Mouse (Mus musculus) layer of hippocampus, postnatal 10 days (tissue): Measurements from ENCODE around the gene Ghrhr. TPM values are rescaled to one million over a fixed set of nuclear protein-coding genes. Genes with fewer than 3 reads are reported as not detected.

Source experiments
- DNase-seq, 2 experiments: peaks; one replicate each; pipeline ENCODE4 v3.0.0; 2021; ENCODE audit warnings: low spot score in 2 of 2
- long read RNA-seq: library from polyadenylated mRNA; stranded (forward); transcript quantifications from one replicate; pipeline ENCODE4 v2.0.0, GENCODE M21; 2023
- total RNA-seq, 2 experiments: library from RNA; stranded (reverse); gene quantifications; 2 replicates each; pipeline ENCODE4 v1.2.3; 2021

The Ghrhr gene
- total RNA-seq: not detected
- long read RNA-seq: 0 reads

DNA sequence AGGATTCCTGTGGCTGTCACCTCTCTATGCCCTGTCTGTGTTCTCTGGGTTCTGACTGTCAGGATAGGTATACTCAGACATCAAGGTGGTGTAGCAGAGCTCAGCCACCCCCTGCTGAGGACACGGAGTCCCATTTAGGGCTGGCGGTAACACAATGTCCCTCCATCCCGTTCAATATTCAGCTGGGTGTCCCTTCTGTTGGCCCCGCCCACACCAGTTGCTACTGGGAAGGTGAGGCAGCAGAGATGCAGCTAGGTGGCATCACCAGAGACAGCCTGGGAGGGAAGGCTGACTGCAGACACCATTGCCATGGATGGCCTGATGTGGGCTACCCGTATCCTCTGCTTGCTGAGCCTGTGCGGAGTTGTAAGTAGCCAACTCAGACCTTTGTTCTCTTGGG, at the start of gene Ghrhr:
Gene Ghrhr (plus strand): TSS at position 220 of the 400 bp plus-strand sequence.
- DNase-seq: no peak

DNA sequence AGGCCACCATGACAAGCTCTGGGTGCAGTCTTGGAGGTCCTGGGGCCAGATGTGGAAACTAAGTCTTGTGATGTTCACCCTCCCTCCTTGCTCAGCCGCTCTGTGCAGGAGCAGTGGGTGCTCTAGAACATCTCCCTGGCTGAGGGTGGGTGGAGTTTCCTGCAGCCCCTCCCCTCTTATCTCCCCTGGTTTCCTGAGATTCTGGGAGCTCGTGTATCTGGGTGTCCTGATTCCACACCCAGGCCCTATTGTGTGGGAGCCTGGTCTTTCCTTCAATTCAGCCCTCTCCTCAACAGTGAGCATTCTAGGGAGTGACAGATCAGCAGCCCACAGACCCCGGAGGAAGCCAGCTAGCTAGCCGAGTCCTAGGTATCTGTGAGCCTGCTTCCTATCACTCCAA, 49.8 kb upstream of the Ghrhr start:
- no peak for DNase-seq

DNA sequence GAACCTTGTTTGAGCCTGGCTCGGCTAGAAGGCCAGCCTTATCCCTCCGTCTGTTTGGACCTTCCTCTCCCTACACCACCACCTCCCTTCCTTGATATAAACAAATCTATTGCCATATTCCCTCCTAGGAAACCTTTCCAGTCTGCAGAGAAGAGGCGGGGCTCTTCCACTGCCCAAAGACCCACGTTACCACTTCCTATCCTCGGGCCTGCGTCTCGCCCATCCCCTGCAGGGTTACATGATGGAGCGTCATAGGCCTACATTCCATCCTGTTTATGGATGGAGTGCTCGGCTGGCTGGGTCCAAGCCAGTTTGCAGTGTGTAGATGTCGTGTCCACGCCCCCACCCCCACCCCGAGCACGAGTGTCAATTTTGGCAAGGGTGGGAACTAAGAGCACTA, 48.8 kb upstream of the Ghrhr start:
- no peak for DNase-seq

- no peak for DNase-seq
These were observed 47.9 kb upstream of the Ghrhr start for GRCm38 (mm10) chr6:55328179-55328578.

- no peak for DNase-seq
These were observed 44.8 kb upstream of the Ghrhr start for GRCm38 (mm10) chr6:55331315-55331714.

DNA sequence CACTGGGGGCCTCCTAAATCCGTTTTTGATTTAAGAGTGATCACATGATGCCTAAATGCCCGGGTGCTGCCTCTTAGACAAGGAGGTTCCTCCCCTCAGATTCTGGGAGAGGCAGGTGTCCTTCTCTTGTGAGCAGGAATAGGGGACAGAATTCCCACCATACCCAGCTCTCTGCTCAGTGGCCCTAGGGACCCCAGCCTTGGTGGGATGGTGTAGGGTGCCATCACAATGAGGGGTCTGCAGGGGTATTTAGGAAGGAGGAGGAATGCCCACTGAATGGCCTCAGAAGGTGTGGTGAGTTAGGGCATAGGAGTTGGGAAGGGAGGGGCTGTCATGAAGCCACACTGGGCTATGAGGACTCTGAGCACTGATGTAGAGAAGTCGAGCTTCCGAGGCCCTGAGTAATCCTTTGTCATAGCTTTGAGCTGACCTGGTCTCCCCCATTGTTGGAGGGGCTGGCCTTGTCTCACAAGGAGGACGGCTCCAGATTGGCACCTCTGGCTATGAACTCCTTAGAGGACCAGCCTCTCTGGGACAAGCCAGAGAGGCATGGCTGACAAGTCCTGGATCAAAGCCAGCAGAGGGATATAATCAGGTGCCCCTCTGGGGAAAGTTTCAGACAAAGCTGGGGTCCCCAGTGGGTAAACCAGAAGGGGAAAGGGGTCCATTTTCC, 43.9 kb upstream of the Ghrhr start:
- no peak for DNase-seq

DNA sequence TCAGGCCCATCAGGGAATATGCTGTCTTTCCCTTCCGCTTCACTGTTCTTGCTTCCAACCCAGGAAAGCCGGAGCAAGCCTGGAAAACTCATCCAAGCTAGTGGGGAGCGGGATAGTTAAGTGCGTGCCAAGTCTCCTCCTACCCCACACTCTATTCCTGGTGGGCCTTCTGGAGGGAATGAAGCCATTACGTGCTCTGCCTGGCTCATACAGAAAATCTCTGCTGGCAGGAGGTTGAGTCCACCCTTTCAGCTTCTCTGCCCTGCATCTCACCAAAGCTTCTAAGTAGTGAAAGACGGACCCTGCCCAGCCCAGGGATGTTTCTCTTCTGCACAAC, 43.4 kb upstream of the Ghrhr start:
- no peak for DNase-seq

DNA sequence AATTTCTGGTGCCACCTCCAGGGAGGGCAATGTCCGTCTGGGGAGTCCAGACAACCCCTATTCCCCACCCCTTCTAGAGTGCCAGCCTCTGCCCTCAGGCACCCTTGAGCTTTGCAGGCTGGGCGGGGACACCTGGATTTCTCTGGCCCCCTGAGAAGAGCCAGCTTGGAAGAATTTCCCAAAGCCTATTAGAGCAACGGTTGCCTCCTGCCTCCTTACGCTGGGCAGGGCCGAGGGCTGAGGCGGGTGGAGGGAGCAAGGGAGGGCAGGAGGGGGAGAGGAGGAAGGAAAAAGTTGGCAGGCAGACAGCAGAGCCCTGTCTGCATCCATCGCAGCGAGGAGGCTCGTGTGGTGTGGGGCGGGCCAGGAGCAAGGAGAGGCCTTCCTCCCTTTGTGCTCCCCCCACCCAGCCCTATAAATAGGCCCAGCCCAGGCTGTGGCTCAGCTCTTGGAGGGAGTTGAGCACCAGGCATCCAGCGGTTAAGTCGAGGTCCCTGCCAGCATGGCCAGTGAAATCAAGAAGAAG, 40.0 kb upstream of the Ghrhr start, which contains the start of gene Aqp1:
Gene Aqp1 (plus strand): TSS at position 444 of the 526 bp plus-strand sequence.
- DNase-seq: peak in 1 of 2 experiments; percentile 41

- no peak for DNase-seq
These were observed 38.9 kb upstream of the Ghrhr start for GRCm38 (mm10) chr6:55337242-55337641.

DNA sequence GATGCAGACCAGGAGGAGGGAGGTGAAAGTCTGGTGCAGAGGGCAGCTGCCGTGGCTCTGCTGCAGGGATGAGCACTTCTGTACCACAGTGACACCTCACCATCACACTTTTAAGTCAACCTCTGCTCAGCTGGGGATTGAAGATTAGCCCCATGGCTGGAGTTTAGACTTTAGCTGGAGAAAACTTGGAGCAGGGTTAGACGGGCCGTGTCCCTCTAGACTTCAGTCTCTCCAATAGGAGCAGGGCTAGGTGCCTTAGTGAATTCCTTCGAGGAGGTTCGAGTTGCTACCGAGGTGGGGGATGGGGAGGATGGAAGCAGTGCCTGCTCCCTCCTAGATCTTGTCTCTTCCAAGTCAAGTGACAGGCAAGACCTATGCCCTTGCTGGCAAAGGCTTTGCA, 38.0 kb upstream of the Ghrhr start:
- no peak for DNase-seq

- no peak for DNase-seq
These were observed 36.9 kb upstream of the Ghrhr start for GRCm38 (mm10) chr6:55338934-55339825.

DNA sequence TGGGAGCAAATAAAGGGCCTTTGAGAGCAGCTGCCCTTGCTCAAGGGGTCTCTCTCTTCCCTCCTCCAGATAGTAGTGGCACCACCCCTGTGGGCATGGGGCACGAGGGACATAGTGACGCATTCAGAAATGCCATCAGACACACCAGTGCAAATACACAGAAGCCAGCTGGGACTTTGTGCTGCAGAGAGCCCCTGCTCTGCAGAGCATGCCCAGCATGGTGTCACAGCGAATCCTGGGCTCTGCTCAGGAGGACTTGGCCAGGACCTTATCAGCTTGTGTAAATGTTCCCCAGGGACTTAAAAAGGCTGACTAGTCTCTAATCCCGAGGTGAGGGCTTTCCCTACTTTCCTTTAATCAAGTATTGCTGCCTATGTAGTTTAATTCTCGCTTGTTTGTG, 34.4 kb upstream of the Ghrhr start:
- DNase-seq: no peak

- DNase-seq: no peak
These were observed 33.8 kb upstream of the Ghrhr start for GRCm38 (mm10) chr6:55342328-55342727.

DNA sequence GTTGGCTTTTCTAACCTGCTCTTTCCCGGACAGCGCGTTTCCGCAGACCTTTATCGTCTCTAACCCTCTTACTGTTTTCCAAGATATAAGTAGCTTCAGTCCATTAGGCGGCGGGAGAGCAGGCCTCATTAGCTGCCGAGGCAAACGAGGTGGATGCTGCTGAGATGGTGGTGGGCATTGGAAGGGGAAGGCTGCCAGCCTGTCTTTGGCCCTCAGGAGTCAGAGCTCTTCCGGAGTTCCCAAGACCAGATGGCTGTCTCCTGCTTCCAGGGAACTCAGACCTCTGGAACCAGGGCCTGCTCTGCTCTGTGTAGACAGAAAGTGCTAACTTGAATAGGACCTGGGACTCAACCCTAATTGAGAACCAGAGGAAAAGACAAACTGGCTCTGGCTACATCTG, 32.6 kb upstream of the Ghrhr start:
- DNase-seq: no peak

DNA sequence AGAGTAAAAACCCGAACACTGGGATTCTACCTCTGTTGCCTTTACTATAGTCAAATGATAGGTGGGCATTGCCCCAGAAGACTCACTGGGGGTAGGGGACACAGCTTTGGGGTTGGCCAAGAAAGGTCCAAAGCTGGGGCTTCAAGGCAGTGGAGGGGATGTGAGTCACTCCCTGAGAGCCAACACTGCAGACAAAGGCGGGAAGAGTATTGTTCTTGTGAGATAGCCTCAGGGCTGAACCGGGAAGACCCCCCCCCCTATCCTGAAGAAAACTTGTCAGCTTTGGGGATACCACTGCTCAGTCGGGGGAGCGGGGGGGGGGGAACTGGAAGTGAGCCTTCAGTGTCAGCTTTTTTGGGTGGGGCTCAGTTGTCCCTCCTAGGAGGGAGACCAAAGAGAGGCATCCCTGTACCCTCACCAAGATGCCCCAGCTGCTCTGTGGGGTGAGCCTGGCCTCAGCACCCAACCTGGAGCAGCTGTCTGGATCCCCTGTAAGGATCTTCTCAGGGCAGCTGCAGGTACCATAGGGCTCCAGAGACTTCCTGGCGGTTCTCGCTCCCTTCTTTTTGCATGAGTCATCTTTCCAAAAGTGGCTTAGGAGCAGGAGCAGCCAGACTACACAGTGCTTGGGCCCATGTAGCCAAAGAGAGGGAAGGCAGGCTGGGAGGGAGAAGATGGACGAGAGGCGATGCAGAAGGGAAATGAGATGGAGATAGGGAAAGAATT, 31.6 kb upstream of the Ghrhr start:
- DNase-seq: no peak

DNA sequence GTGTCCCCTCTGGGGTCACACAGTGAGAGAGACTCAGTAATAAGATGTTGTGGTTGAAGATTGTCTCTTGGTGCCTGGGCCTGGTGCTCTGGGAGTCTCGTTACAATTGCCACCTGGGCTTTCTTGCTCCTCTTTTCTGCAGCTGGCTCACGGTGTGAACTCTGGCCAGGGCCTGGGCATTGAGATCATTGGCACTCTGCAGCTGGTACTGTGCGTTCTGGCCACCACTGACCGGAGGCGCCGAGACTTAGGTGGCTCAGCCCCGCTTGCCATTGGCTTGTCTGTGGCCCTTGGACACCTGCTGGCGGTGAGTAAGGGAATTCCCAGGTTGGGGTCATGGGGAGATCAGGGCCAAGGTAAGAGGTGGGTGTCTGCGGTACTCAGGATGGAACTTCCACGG, 30.8 kb upstream of the Ghrhr start:
- no peak for DNase-seq

GRCm38 (mm10) chr6:55346491-55346890, 29.6 kb upstream of the Ghrhr start:
- DNase-seq: no peak

GRCm38 (mm10) chr6:55347711-55348571, 28.2 kb upstream of the Ghrhr start:
- no peak for DNase-seq

GRCm38 (mm10) chr6:55349231-55349630, 26.9 kb upstream of the Ghrhr start:
- DNase-seq: no peak

DNA sequence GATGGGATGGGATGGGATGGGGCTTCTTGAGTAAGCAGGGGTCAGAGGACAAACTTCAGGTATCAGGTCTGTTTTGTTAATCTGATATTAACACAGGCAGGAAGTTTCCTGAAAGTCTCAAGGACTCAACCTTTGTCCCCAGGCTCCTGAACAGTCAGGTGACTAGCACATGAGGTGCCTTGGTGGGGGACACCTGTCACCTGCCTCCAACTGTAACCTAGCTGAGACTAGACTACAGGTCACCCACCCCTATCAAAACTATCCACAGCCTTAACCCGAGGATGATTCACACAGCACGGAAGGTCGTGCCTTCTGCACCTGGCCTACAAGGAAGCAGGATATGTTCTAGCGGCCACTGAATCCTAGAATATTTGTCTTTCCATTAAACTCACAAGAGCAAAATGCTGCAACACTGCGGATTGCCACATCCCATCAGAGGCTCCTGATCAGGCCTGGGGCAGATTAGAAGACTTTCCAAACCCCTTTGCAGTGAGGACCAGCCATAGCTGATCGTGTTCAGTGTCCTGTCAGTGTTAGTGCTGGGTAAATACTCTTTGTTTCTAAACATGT, 25.6 kb upstream of the Ghrhr start:
- DNase-seq: no peak
